ENCODE assay signal across 18 mouse cellular contexts in genomic region chr10:120395550-120395949, GRCm38 (mm10).
"Had no signal": no experiment of that assay in that cellular context is flagged by ENCODE, and none has a peak within 500 bp of the region (broad histone marks: within the 10 kb centered on the region; RNA-seq: fewer than 3 reads in every experiment).

No protein-coding gene starts in this region.

- H3K27ac ChIP-seq: kidney, postnatal 0 days; layer of hippocampus, adult 2 months; liver, embryonic 13.5 days; midbrain, embryonic 12.5 days; neural tube, embryonic 13.5 days; stomach, embryonic 15.5 days had no signal

- ATAC-seq: midbrain, embryonic 16.5 days had no signal

- H3K27me3 ChIP-seq: liver, embryonic 13.5 days; stomach, embryonic 15.5 days had no signal

- DNase-seq: kidney, adult 9 months; kidney, postnatal 25 days; layer of hippocampus, adult 9-11 months; liver, embryonic 13.5 days; lung, adult 2 months; lung, postnatal 14 days; lung, postnatal 4 days; retina, postnatal 1 day; right cerebral cortex, postnatal 25 days; spleen, adult 18-20 months; thymus, postnatal 25 days had no signal

- H3K9ac ChIP-seq: liver, embryonic 13.5 days; midbrain, embryonic 12.5 days; neural tube, embryonic 13.5 days; stomach, embryonic 15.5 days had no signal

- H3K36me3 ChIP-seq: liver, embryonic 13.5 days; midbrain, embryonic 12.5 days; neural tube, embryonic 13.5 days; stomach, embryonic 15.5 days had no signal

- H3K4me3 ChIP-seq: layer of hippocampus, adult 2 months; liver, embryonic 13.5 days; midbrain, embryonic 12.5 days; myocyte; neural tube, embryonic 13.5 days; stomach, embryonic 15.5 days had no signal

- H3K9me3 ChIP-seq: liver, embryonic 13.5 days; midbrain, embryonic 12.5 days; neural tube, embryonic 13.5 days; stomach, embryonic 15.5 days had no signal

- H3K4me2 ChIP-seq: liver, embryonic 13.5 days; midbrain, embryonic 12.5 days; neural tube, embryonic 13.5 days; stomach, embryonic 15.5 days had no signal
